Mouse (Mus musculus) effector memory CD4-positive, alpha-beta T cell, adult 5 months (primary cell): Measurements from ENCODE around the gene Olfr378. TPM values are rescaled to one million over a fixed set of nuclear protein-coding genes. Genes with fewer than 3 reads are reported as not detected.

ENCODE experiments used
- polyA plus RNA-seq: library from polyadenylated mRNA; unstranded; fragments of 100-300 nt; shearing (Covaris generic); gene quantifications from one replicate; pipeline ENCODE4 v1.2.1, GENCODE M21; 2017

Gene Olfr378
- not detected for polyA plus RNA-seq

DNA sequence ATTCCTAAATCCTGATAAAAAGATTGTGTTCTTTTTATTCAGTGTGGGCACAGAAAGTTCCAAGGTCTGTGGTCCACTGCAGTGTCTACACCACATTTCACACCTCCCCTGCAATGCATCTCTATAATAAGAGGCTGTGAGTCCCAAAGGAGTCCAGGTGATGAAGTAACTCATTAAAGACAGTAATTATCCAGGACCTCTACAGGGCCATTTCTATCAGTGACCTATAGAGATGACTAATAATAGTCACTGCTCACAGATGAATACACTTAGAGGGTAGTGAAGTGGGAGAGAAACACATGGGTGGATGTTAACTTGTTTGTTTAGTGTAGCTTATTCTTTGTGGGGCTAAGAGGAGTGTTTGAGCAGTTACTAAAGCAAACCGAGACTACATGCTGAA, at the start of gene Olfr378:
Olfr378 (minus strand) TSS at position 101 of the 400 bp plus-strand sequence.

DNA sequence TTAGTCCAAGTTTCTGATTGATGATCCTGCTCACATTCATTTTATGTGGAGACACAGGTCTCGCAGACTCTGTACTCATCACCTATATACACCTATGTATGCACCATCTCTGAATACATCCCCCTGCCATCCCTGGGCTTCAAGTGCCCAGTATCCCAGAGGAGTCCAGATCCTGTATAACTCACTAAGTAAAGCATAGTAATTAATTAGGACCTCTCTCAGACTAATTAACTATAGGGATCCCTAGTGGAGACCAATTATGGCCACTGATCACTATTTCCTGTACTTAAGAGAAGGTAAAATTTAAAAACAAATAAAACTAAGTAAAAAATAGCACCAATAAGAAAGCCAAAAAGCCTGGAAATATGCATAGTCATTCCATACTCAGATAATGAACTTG, 29.1 kb upstream of the Olfr378 start, which contains the start of gene Olfr380:
Olfr380 (minus strand) TSS at position 101 of the 400 bp plus-strand sequence.

DNA sequence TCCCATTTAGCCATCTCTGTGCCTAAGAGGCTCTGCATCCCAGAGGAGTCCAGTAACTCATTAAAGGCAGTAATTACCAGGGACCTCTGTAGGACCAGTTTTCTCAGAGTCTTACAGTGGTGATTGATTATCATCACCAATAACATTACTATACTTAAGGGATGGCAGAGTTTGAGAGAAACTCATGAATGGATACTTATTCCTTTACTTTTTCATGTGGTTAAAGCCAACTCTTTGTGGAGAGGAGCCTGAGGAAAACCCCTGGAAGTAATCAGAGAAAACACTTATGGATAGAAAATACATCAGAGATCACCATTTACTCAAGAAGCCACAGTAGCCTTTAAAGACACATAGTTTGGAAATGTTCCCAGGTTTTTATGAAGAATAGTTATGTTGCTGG, 28.8 kb downstream of the Olfr378 start, which contains the start of gene Olfr1:
Olfr1 (minus strand) TSS at position 101 of the 400 bp plus-strand sequence.

Other genes with a start within 250 kb of the Olfr378 start
- gene Ctns, start 229.4 kb downstream of the Olfr378 start, polyA plus RNA-seq = 9.9 TPM
- gene Shpk, start 229.0 kb downstream of the Olfr378 start, polyA plus RNA-seq = 4.3 TPM
- not detected for gene Trpv1, start 194.2 kb downstream of the Olfr378 start, polyA plus RNA-seq
- not detected for gene Trpv3, start 161.1 kb downstream of the Olfr378 start, polyA plus RNA-seq
- gene Aspa, start 98.9 kb downstream of the Olfr378 start, polyA plus RNA-seq = 0.41 TPM
- not detected for gene Gm49340, start 98.7 kb downstream of the Olfr378 start, polyA plus RNA-seq
- not detected for gene Spata22, start 98.7 kb downstream of the Olfr378 start, polyA plus RNA-seq
- gene Olfr20, start 77.7 kb downstream of the Olfr378 start, polyA plus RNA-seq = not detected
- not detected for gene Olfr376, start 57.2 kb downstream of the Olfr378 start, polyA plus RNA-seq
- gene Olfr1, start 28.9 kb downstream of the Olfr378 start, polyA plus RNA-seq = not detected
- gene Olfr380, start 29.0 kb upstream of the Olfr378 start, polyA plus RNA-seq = not detected
- not detected for gene Olfr381, start 63.1 kb upstream of the Olfr378 start, polyA plus RNA-seq
- not detected for gene Olfr382, start 88.7 kb upstream of the Olfr378 start, polyA plus RNA-seq
- not detected for gene Olfr385, start 164.5 kb upstream of the Olfr378 start, polyA plus RNA-seq
- gene Olfr384, start 170.1 kb upstream of the Olfr378 start, polyA plus RNA-seq = not detected